Mouse (Mus musculus) layer of hippocampus, adult 8-10 months (tissue): ENCODE results near the gene Strip1. TPM values are rescaled to one million over a fixed set of nuclear protein-coding genes. Genes with fewer than 3 reads are reported as not detected.
A peak's percentile ranks its signal among the peaks of the same experiment; 100 is the strongest.

Experiments
- DNase-seq, 2 experiments: peaks; one replicate each; pipeline ENCODE4 v3.0.0; 2022; ENCODE audit warnings: low spot score in 2 of 2
- total RNA-seq, 4 experiments: library from RNA; stranded (reverse); gene quantifications; 2 replicates each; pipeline ENCODE4 v1.2.4; 2022

Strip1 gene
- total RNA-seq, 4 experiments from 2014 or later, result 68.0 to 82.8 (median 70.7) TPM

- DNase-seq, result no peak
Measured at GRCm38 (mm10) chr3:107594662-107595263, 36.7 kb downstream of the Strip1 start, which contains the start of gene Alx3. TSS of gene Alx3 (plus strand) at chr3:107595031.

- no peak for DNase-seq
Measured at GRCm38 (mm10) chr3:107593632-107594031, 37.9 kb downstream of the Strip1 start.

- no peak for DNase-seq
Measured at GRCm38 (mm10) chr3:107591612-107592011, 39.9 kb downstream of the Strip1 start.

- no peak for DNase-seq
Measured at GRCm38 (mm10) chr3:107586504-107586903, 45.0 kb downstream of the Strip1 start.

DNA sequence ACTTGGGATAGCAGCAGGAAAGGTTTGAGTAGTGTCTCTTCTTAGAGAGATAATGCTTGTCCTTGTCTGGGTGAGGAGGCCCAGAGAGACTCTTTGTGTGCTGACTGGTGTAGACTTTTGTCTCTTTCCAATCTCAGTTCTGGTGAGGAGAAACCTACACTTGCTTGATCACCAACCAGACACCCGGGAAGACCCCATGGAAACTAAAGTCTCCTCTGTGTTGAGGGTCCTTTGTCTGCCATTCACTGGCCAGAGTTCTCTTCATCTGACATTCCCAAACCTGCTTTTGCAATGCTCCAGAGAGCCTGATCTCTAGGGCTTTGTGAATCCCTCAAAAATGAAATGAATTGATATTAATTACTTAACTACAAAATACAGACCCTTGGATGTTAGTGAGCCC is 47.6 kb downstream of the Strip1 start:
- DNase-seq, result no peak

DNA sequence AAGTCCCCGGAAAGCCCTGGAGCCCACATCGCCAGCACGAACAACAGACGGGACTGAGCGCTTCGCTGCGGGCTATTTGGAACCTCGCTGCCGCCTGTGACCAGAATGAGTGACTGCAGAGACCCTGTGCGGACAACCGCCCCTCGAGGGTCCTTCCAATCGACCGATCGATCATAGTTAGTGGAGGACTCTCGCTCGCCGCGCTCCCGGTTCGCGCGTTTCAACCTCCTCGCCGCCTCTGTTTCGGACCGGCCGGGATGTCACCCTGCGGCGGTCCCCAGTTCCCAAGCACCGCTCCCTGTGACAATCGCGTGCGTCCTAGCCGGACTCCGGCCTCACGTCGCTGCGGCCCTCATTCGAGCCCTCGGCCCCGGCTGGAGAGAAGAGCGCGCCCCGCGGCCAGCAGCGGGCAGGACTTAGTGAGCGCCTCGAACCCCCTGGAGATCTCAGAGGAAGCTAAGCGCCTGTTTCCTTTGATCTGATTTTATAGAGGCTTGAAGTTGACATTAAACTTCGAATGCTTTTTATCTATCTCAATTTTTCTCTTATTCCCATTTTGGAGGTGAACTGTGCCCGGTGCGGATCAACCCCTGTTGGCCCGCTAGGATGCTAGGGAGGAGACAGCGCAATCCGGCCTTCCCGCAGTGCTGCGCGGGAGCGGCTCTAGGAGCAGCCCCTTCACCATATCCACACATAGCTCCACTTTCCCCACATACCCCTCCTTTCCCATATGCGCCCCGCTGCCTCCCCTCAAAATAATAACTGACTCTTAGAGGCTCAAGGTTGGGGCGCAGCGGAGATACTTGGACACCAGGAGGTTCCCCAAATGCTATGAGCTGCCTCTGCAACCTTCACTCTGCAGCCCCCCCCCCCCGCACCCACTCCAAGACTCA is 48.4 kb downstream of the Strip1 start:
- DNase-seq, result no peak

DNA sequence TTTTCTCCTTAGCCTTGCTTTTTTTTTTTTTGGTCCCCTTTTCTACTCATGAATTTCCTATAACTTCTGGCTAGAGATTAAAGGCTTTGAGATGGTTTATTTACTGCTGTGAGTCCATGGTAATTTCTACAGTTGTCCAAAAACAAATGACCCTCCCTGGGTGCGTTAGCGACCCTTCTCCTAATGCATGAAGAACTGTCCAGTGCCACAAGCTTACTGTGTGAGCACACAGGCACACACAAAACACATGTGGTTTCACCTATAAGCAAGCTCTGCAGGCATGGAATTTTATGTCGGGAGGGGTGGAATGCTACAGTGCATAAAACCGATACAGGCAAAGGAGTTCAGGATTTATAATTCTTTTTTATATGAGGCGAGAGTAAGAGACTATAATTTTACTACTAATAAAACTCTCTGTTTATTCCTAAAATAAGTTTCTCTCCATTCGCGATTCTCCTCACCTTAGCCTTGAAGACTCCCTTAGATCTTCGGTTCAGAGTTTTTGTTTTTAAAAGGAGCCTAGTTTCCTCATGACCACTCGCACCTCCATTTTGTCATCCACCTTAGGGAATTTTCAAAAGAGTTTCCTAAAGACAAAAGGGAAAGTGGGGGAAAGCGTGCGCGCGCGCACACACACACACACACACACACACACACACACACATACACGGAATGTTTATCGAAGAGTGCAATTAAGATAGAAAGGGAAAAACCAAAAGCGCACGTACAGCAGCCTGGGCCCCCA is 49.2 kb downstream of the Strip1 start:
- DNase-seq, result no peak

- no peak for DNase-seq
Measured at GRCm38 (mm10) chr3:107581103-107582010, 50.1 kb downstream of the Strip1 start.

DNA sequence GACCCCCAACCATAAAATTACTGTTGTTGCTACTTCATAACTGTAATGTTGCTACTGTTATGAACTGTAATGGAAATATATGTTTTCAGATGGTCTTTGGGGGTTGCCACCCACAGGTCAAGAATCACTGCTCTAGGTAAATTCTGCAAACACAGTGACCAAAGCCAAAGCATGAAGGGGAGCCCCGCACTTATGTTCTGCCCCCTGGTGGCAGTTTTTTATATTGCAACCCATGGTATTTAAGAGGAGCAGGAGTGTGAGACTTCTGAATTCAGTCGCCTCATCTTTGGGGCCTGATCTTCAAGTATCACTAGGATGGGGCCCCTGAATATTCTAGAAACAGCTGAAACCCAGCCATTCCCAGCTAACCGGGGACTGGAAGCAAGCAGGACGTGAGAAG is 52.0 kb downstream of the Strip1 start:
- DNase-seq, result peak in 1 of 2 experiments; percentile 69

GRCm38 (mm10) chr3:107577810-107578390 is 53.6 kb downstream of the Strip1 start:
- DNase-seq, result no peak

- DNase-seq, result no peak
Measured at GRCm38 (mm10) chr3:107576807-107577206, 54.7 kb downstream of the Strip1 start.

GRCm38 (mm10) chr3:107571205-107571604 is 60.3 kb downstream of the Strip1 start:
- DNase-seq, result no peak

GRCm38 (mm10) chr3:107568721-107569120 is 62.8 kb downstream of the Strip1 start:
- DNase-seq, result no peak

GRCm38 (mm10) chr3:107567766-107568165 is 63.7 kb downstream of the Strip1 start:
- DNase-seq, result no peak

DNA sequence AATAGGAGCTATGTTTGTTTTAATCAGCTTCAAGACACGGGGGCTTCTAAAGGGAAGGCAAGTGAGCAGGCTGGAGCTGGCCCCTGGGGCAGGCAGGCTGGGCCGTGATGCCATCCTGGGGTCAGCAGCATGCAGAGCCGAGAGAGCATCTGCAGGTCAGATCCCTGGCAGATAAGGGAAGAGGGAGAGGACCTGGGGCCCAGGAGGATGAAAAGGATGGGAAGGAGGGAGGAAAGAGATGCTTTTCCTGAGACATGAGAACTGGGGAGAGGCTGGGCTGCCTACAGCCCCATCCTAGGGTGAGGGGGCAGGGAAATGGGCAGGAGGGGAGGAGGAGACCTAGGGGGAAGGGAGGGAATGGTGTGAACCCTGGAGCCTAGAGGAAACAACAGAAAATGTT is 66.2 kb downstream of the Strip1 start:
- no peak for DNase-seq

- DNase-seq, result no peak
Measured at GRCm38 (mm10) chr3:107563880-107564279, 67.6 kb downstream of the Strip1 start.

GRCm38 (mm10) chr3:107562591-107562990 is 68.9 kb downstream of the Strip1 start:
- DNase-seq, result no peak
